Mouse (Mus musculus) limb, embryonic 11.5 days (tissue): ENCODE data around the gene Nme7. TPM values are rescaled to one million over a fixed set of nuclear protein-coding genes. Genes with fewer than 3 reads are reported as not detected.

Experiments
- ATAC-seq: fragments of 200-750 bp; cut with Nextera tagmentation; 2 replicates; pipeline ENCODE4 v1.8.0; 2017; ENCODE audit warnings: low read depth; ENCODE audit not compliant: insufficient number of reproducible peaks, low FRiP score, low TSS enrichment
- DNase-seq: peaks from one replicate; pipeline ENCODE4 v3.0.0-alpha.2; 2015; ENCODE audit warnings: low spot score
- H3K27ac ChIP-seq: fragments of 300-500 bp; sonication (generic); replicated peaks from 2 replicates; pipeline ENCODE4 v1.5.1; 2014; ENCODE audit warnings: low read depth, mild to moderate bottlenecking, low read length
- H3K27me3 ChIP-seq: fragments of 300-500 bp; sonication (generic); 2 replicates; pipeline ENCODE4 v1.6.1; 2014; ENCODE audit warnings: mild to moderate bottlenecking, low read length, mixed read lengths; ENCODE audit not compliant: control insufficient read depth, insufficient read depth
- H3K36me3 ChIP-seq: fragments of 300-500 bp; sonication (generic); 2 replicates; pipeline ENCODE4 v1.6.1; 2014; ENCODE audit warnings: mild to moderate bottlenecking, low read length, moderate library complexity, mixed read lengths; ENCODE audit not compliant: control insufficient read depth, insufficient read depth
- H3K4me1 ChIP-seq: fragments of 300-500 bp; sonication (generic); 2 replicates; pipeline ENCODE4 v1.6.1; 2014; ENCODE audit warnings: low read length, mixed read lengths; ENCODE audit not compliant: control insufficient read depth, insufficient read depth
- H3K4me2 ChIP-seq: fragments of 300-500 bp; sonication (generic); 2 replicates; pipeline ENCODE4 v1.6.1; 2014; ENCODE audit warnings: low read depth, mild to moderate bottlenecking, moderate library complexity; ENCODE audit not compliant: severe bottlenecking
- H3K4me3 ChIP-seq: fragments of 300-500 bp; sonication (generic); 2 replicates; pipeline ENCODE4 v1.5.1; 2014; ENCODE audit warnings: low read depth, low read length
- H3K9ac ChIP-seq: fragments of 300-500 bp; sonication (generic); 2 replicates; pipeline ENCODE4 v1.6.1; 2014; ENCODE audit warnings: mild to moderate bottlenecking, low read length
- H3K9me3 ChIP-seq: fragments of 300-500 bp; sonication (generic); 2 replicates; pipeline ENCODE4 v1.6.1; 2016; ENCODE audit warnings: low read length; ENCODE audit not compliant: control insufficient read depth
- WGBS: fragments of 180-500 bp; shearing (Covaris S2); extraction: QIAGEN DNeasy Blood & Tissue Kit; methylation state at CpG from one replicate; pipeline ENCODE4 v1.1.7; 2014; 5-methylcytosine and 5-hydroxymethylcytosine counted together
- polyA plus RNA-seq: library from polyadenylated mRNA; unstranded; fragments of >200 nt; fragmentation: Nextera tagmentation; extraction: Ambion mirVana; gene quantifications from 2 replicates; pipeline ENCODE4 v1.2.1, GENCODE M21; 2014

Nme7 gene
- 44.5 and 46.8 TPM in 2 replicates for polyA plus RNA-seq

DNA sequence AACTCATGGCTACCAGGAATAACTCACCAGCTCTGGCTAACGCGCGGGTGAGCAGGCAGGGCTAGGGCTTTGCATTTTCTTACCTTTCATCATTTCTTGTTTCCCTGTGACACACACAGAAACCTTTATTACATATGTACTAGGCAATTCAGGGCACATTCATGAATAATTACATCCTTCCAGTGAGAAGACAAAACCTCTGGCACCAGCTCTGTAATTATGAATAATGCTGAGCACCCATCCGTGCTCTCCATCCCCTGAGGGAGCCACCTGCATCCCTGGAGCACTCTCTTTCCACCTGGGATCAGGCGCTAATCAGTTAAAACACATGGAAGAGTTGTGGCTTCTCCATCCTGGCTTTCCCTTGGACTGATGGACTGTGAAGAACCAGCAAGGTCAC, at the start of gene Nme7:
Gene Nme7 (plus strand): TSS at position 301 of the 400 bp plus-strand sequence.
- Histone ChIP-seq H3K4me2 (no peak within 1 kb of the TSS), H3K4me1 (no peaks in the 10 kb centered on the region; the same call in 1 of the 2 replicates), H3K4me3 (no peak within 1 kb of the TSS), H3K36me3 (peaks cover 4% of the 10 kb centered on the region; the same call in 1 of the 2 replicates), H3K9ac (no peak within 1 kb of the TSS), H3K27ac (no peak within 1 kb of the TSS), H3K27me3 (no peaks in the 10 kb centered on the region), H3K9me3 (no peaks in the 10 kb centered on the region)
- DNase-seq (no peak), ATAC-seq (no peak)
- 87% methylated on average over 5 of the region's 5 CpGs for WGBS

DNA sequence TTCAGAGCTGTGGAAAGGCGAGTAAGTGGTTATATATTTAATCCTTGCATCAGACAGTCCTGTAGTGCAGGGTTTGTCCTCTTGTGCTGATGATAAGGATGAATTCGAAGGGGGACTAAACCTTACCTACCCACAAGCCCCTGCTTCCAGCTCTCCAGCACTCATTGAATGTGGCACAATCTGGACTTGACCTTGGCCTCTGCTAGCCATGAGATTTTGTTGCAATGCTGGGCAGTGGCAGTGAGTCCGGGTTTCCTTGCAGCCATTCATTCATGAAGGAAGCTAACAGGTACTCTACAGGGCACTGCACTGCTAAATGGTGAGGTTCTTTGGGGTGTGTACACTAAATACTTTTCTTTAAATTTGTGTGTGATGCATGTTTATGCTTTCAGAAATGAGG, 49.1 kb upstream of the Nme7 start:
- no peak for DNase-seq
- Histone ChIP-seq H3K4me3 (no peak overlapping the region), H3K36me3 (0 out of 2 replicates have a peak, but pooled peaks cover 3% of the 10 kb centered on the region), H3K27me3 (no peaks in the 10 kb centered on the region), H3K9me3 (no peaks in the 10 kb centered on the region), H3K4me2 (no peak overlapping the region), H3K4me1 (peaks cover 8% of the 10 kb centered on the region), H3K9ac (no peak overlapping the region), H3K27ac (no peak overlapping the region)
- ATAC-seq, result no peak
- WGBS, result 84% methylated on average over 3 of the region's 3 CpGs

DNA sequence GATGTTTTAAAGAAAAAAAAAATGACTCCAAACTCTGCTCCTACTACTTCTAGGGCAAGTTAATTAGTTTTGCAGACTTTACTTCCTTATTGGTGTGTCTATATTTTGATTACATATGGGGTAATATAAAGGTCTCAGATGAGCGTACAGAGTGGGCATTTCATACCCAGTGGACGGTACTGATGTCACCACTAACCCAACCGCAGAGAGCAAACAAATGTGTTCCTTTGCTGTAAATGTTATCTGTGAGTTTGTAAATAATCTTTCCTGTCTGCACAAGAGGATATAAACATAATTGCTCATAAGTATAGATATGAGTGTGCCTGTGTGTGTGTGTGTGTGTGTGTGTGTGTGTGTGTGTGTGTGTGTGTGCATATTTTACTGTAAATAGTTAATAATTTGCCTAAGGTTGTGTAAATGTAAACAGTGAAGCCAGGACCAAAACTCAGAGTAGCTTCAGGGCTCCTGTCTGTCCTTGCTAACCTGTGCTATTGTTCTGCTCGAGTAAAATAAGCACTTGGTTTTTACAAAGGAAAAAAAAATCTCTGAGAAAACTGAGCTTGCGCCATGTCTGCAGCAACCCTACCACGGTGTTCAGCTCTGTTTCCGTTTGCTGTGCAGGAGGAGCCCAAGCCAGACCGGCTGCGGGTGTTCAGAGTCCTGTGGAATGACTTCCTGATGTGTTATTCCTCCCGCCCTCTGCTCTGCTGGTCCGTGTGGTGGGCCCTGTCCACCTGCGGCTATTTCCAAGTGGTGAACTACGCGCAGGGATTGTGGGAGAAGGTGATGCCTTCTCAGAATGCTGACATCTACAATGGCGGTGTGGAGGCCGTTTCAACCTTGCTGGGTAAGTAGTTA, 43.5 kb upstream of the Nme7 start:
- ATAC-seq, result no peak

DNA sequence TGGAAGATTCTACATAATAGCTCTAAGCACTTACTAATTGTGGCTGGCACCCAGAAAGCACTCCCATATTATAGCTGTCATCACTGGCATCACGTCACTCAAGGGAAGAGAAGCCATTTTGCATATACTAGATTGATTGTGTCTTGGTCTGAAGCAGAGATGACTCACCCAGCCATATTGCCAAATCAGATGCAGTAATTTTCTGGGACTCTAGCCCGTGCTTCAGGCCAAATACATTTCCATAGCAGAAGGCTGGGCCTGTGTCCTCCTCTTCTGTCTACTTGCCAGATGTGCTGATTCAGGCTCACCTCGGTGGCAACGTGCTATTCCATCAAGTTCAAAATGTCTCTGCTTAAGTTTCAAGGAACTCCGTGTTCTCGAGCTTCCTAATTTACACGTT, 42.4 kb upstream of the Nme7 start:
- Histone ChIP-seq H3K36me3 (0 out of 2 replicates have a peak, but pooled peaks cover 3% of the 10 kb centered on the region), H3K9ac (no peak overlapping the region), H3K4me3 (no peak overlapping the region), H3K4me2 (no peak overlapping the region), H3K27me3 (no peaks in the 10 kb centered on the region), H3K27ac (no peak overlapping the region), H3K9me3 (no peaks in the 10 kb centered on the region), H3K4me1 (no peaks in the 10 kb centered on the region)
- no peak for ATAC-seq
- no peak for DNase-seq
- WGBS, result 92% methylated on average over 7 of the region's 7 CpGs

More for the DNA sequence above, 43.5 kb upstream of the Nme7 start:
- H3K4me2 ChIP-seq, result no peak overlapping the region
- H3K4me1 ChIP-seq, result no peaks in the 10 kb centered on the region
- H3K9ac ChIP-seq, result no peak overlapping the region
- no peaks in the 10 kb centered on the region for H3K27me3 ChIP-seq
- no peaks in the 10 kb centered on the region for H3K9me3 ChIP-seq
- no peak overlapping the region for H3K27ac ChIP-seq
- H3K4me3 ChIP-seq, result no peak overlapping the region
- WGBS, result 84% methylated on average over 16 of the region's 16 CpGs
- no peak for DNase-seq
- 0 out of 2 replicates have a peak, but pooled peaks cover 3% of the 10 kb centered on the region for H3K36me3 ChIP-seq

DNA sequence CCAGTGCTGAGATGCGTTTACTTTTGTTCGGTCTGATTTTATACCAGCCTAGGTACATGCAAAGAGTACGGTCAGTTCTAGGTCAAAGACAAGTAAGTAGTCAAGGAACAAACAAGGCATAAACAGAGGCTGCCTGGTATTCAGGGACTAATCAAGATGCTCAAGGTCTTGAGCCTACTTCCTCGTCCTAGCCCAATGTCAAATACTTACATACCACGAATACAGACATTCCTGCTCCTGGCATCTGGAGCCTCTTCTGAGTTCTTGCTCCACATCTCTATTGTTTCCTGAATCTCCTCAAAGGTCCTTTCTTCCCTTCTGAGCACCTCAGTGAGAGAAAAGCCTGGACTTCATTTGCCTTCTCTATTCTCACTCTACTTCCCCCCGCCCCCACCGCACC, 33.0 kb upstream of the Nme7 start:
- Histone ChIP-seq H3K36me3 (no peaks in the 10 kb centered on the region), H3K4me2 (no peak overlapping the region), H3K9ac (no peak overlapping the region), H3K27me3 (no peaks in the 10 kb centered on the region), H3K27ac (no peak overlapping the region), H3K4me1 (no peaks in the 10 kb centered on the region), H3K4me3 (no peak overlapping the region), H3K9me3 (no peaks in the 10 kb centered on the region)
- no peak for ATAC-seq
- WGBS, result 85% methylated on average over 7 of the region's 7 CpGs
- no peak for DNase-seq

DNA sequence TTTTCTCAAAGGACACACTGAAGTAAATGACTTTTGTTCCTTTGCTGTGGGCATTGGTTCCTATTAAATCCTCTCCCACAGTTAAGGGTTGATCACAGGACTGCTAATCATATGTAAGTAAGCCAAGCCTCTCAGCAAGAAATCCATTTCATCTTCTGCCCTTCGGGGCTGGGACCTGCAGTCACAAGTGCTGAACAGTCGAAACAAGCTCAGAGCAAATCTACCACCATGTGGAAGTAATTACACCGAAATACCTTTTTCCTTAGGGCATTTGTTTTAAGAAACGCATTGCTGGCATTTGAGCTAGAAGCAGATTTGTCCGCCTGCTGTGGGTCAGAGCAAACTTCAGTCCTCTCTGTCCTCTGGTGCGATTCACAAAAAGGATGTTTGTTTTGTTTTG, 30.3 kb upstream of the Nme7 start:
- Histone ChIP-seq H3K27me3 (no peaks in the 10 kb centered on the region), H3K4me1 (no peaks in the 10 kb centered on the region), H3K9me3 (no peaks in the 10 kb centered on the region), H3K27ac (no peak overlapping the region), H3K36me3 (no peaks in the 10 kb centered on the region), H3K4me3 (no peak overlapping the region), H3K9ac (no peak overlapping the region), H3K4me2 (no peak overlapping the region)
- ATAC-seq (peak; percentile 55), DNase-seq (peak; percentile 51)
- 12% methylated on average over 6 of the region's 6 CpGs for WGBS

DNA sequence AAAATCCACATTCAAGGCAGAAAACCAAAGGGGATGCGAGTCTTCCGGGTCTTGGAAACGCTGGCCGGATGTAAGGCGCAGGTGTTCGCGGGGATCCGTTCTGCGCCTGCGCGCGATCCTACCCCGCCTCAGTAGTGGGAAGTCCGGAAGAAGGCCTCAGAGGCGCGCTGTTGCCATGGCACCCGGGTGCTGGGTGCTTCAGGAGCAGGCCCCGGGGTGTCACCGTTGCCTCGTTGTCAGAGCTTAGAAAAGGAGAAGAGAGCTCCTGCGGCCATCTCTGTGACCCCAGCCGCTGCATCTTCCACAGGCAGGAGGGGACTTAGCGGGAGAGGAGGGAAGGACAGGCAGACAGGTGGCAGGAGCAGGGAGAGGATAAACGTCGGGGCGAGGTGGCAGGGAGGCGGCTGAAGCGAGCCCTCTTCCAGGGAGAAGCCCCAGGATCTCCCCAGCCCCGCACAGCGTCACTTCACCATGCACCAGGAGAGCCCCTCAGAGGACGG, 28.4 kb upstream of the Nme7 start, which contains the start of gene Ccdc181:
Gene Ccdc181 (plus strand): TSS at position 131 of the 500 bp plus-strand sequence.
- no peaks in the 10 kb centered on the region for H3K9me3 ChIP-seq
- WGBS, result under 1% methylated on average over 31 of the region's 31 CpGs
- peak; percentile 90 for DNase-seq
- no peaks in the 10 kb centered on the region for H3K36me3 ChIP-seq
- no peaks in the 10 kb centered on the region for H3K4me1 ChIP-seq
- H3K9ac ChIP-seq, result peak within 1 kb of the TSS; percentile 70
- H3K27me3 ChIP-seq, result no peaks in the 10 kb centered on the region
- H3K27ac ChIP-seq, result no peak within 1 kb of the TSS
- peak; percentile 92 for ATAC-seq
- H3K4me2 ChIP-seq, result peak within 1 kb of the TSS; percentile 90
- H3K4me3 ChIP-seq, result peak within 1 kb of the TSS; percentile 59

DNA sequence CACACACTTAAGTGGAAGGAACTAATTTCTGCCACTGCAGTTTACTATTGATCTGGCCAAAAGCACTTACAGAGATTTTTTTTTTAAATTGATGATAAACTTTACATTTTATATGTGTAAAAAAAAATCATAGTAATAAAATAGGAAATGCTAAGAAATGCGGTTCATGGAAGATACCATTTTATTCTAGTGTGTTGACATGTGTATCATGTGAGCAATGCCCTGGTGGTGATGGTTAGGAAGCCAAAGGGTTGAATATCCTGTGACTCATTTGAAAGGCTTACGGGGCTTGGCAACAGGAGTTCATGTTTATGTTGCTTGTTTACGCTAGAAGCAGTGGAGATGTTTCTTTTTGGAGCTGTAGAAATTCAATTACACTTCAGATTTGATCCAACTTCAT, 27.4 kb upstream of the Nme7 start:
- ATAC-seq, result no peak
- Histone ChIP-seq H3K4me2 (no peak overlapping the region), H3K9ac (no peak overlapping the region), H3K9me3 (no peaks in the 10 kb centered on the region), H3K4me1 (no peaks in the 10 kb centered on the region), H3K36me3 (no peaks in the 10 kb centered on the region), H3K27me3 (no peaks in the 10 kb centered on the region), H3K27ac (no peak overlapping the region), H3K4me3 (no peak overlapping the region)
- WGBS, result 91% methylated on average over 3 of the region's 3 CpGs
- DNase-seq, result no peak
